Mouse (Mus musculus): ENCODE measurements around the gene Cacna1e.

Gene Cacna1e

DNA sequence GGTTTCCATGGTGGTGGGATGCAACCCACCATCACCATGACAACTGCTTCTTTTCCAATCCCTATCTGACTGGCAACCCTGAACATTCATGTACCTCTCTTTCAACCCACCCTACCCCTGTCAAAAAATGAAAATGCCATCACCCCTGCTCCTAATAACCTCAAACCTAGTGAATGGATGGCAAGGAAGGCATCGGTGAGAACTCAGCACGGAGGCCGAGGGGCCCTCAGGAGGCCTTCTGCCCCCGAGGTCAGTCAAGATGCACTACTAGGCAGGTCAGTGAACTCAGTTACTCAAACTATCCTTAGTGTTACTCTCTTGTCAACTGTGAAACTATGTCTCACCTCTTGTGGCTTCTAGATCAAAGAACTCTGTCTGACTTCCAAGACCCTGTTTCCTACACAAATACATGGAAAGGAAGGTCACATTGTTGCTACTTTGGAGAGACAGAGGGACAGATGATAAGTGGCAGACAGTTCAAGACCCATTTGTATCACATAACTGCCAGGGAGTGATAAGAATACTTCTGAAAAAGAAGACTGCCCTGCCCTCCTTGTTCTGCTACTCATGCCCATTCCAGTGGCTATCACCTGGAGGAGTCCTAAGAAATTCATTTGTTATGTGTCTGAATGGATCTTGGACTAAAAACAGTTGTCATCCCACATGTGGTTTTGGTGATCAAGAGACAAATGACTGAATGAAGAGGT lies 176.6 kb downstream of the Cacna1e start:
- no peak for DNase-seq (ENCODE audit: low spot score)

DNA sequence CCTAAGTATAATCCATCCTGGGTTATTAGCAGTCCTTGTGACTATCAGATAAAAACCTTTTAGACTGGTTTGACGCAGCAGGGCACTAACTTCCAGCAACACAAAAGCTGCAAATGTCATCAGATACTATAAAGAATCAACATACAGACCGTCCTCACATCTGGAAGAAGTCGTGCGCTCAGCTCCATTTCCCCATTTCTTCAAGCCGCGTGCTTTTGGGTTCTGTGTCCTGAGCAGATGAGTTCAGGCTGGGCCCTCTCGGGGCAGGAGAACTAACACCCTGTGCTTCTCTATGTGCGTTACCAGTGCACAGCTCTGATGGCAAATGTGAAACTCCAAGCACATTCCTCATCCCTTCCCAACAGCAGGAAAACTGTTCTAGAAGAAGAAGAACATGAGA lies 177.3 kb downstream of the Cacna1e start:
- DNase-seq (ENCODE audit: low spot score) = no peak

DNA sequence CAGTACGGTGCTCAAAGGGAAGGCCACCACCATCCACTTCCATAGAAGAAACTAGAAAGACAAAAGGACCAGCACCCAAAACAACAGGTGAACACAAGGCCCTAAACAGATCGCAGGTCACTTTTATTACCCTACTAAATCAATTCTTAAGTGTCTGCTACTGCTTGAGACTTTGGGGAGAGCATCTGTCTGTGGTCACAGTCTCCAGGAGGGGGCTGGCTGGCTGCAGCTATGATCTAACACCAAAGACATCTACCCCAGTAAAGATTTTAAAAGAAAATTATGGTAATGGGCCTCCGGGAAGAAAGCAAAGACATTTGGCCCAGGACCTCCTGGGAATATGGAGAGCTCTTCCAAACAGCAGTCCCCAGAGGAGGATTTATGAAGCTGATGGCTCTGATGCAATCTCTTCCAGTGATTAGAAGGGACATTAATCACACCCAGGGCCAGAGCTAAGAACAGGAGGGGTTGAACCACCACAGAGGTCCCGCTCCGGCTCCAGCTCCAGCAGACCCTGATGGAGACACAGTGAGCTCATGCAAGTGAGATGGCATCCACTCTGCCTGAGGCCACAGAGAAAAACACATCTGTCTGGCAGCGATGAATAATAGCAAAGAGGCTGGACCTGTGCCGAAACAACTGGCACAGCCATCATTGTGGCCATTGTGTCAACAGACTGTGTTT lies 178.3 kb downstream of the Cacna1e start:
- DNase-seq (ENCODE audit: low spot score) = peak; percentile 11

DNA sequence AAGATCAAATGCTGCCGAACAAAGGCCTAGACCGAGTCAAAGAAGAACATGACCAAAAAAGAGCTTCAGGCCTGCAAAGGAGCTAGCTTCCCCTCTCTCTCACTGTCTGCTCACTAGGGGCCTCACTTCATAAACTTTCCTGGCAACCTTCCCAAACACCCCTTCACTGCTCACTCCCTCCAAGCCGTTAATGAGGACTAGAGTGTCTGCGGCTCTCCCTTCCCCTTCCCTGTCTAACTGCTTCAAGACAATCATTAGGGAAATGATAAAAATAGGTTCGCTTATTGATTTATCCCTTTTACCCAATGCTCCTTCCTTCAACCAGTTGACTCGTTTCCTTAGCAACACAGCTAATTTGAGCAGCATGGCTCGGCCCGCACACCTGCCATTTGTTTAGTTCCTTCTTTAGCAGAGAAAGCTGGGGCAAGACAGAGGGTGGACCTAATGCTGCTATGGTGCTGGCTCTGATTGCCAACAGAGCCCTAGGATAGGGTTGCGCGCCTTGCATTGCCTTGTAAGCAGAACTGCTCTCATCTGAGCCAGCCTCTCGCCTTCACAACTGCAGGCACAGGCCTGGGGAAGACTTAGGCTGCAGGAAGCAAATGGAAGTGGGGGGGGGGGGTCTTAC lies 179.6 kb downstream of the Cacna1e start:
- DNase-seq (ENCODE audit: low spot score) = peak; percentile 29

DNA sequence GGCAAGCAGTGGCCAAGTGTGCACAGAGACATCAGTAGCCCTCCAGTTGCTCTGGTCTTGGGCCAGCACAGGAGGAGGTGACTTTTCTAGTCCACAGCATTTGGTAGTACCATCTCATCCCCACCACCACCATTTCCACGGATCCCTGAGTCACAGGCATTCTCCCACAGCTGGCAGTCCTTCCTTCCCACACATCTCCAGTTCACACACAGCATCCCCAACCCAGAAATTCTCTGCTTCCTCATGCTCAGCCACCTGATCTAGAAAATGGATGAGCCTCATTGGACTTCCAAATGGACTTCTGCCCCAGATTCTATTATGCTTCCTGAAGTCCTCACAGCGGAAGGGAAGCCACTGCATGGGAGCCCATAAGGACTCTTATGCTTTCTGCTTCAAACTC lies 181.7 kb downstream of the Cacna1e start:
- DNase-seq (ENCODE audit: low spot score) = no peak

DNA sequence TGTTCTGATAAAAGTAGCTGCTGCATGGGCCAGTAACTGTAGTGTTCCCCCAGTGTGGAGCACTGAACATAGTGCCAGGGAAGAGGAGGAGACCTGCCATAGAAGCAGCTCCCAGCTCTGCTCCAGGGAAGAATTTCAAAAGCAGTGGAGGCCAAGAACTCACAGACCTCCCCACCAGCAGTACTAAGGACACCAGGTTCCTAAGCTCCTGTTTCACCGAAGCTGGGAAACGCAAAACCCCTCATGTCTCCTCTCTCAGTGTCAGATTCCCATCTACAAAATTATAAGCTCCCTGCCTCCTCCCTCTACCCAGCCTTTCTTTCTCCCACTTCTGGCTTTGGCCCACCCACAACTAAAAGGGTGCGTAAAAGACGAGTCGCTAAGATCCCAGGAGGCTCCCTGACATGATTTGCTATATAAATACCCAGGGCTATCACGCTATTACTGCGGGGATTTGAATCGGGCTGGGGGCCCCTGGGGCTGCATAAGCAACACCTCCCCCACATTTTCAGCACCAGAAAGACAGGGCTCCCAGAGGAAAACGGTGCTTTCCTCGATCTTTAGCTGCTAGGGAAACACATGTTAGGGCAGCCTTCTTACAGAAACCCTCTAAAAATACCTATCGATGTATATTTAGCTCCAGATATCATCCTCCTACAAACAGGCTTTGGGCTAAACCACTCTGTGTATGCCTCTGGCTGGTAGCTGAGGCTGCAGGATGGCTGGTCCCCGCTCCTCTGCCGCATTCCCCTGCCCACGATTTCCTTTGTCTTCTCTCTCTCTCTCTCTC lies 195.2 kb downstream of the Cacna1e start:
- no peak for DNase-seq (ENCODE audit: low spot score)

DNA sequence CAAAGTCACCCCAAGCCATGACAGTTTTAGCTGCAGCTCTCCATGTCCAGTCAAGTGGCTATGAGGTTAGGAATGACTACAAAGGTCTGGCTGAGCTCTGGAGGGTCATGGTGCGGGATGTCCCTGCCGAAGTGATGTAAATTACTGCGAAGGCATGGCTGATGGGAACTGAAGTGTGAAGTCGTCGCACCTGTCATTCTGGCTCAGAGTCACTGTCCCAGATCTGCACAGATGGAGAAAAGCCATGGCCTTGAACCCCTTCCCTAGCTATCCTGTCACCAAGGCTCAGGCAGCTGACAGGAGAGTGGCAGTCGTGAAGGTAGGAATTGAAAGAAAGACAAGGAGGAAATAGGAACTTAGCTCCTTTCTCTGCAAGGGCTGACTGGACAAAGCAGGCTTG lies 197.4 kb downstream of the Cacna1e start:
- no peak for DNase-seq (ENCODE audit: low spot score)

DNA sequence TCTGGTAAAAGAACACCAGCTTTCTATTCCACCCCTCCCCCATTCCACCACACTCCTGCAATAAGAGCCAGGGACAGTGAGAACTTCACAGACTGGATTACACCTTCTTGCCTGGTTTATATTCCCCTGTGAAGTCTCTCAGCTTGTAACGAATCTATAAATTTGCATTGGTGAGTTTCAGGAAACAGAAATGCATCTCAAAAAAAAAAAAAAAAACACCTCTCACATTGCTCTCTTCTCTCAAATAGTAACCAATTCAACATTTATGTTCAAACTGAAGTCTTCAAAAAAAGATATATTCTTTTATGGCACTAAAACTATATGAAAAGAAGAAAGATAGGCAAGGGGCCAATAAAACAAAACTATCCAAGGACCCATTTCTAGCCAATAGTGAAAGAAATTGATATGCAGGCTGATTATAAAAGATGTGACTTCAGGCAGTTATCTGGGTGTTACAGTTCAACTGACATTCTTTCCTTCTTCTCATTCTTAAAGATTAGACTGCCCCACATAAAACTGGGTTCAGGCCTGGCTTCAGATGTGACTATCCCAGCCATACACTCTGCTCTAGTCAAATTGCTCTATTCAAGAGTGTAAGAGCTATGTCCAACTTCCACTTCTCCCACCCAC lies 200.7 kb downstream of the Cacna1e start:
- DNase-seq (ENCODE audit: low spot score) = no peak

DNA sequence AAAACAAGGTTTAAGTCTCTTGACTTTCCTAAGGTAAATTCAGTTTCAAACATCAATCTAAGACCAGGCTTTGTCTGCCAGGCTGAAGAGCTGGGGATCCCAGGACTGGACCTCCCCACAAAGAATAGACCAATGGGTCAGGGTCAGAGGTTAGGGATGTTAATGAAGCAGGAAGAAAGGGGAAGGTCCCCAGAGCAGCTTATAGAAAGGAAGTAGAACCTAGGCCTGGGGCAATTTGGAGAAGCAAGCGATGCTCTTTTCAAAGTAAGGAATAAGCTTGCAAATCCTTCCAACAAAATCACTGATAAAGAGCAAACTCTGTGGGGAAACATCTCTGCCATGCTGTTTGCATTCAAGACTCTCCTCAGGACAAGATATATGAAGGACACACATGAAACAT lies 205.3 kb downstream of the Cacna1e start:
- peak; percentile 28 for DNase-seq (ENCODE audit: low spot score)

DNA sequence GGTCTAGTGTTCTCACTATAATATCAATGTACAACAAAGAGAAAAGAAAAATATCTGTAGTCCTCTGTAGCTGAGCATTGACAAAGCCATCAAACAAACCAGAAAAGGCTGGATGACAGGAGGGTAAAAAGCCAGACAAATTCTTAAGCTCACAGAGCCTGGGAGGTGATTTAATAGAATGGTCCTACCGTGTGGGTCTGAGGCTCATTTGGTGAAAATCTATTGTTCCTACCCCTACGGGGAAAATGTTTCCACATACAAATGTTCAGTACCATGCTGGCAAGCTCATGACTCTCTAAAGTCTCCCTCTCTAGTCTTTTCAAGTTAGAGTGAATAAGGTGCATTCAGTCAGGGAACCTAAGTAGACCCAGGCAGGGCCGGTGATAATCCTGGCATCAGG lies 206.2 kb downstream of the Cacna1e start:
- DNase-seq (ENCODE audit: low spot score) = no peak

DNA sequence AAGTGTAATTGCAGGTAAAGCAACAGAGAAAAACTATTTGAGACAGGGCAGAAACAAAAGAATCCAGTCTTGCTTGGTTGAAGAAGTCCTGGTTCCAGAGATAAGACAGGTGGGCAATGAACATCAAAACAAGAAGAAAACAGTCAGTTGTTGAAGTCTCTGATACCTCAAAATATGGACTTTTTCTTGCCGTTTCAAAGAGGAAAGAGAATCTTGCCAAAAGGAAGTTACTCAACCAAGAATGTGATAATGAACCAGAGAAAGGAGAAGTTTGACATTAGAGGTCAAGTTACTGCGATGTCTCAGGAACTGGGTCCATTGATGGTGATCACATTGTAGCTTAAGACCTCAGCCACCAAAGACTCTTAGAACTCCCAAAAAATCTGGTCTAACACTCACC lies 206.6 kb downstream of the Cacna1e start:
- DNase-seq (ENCODE audit: low spot score) = no peak

DNA sequence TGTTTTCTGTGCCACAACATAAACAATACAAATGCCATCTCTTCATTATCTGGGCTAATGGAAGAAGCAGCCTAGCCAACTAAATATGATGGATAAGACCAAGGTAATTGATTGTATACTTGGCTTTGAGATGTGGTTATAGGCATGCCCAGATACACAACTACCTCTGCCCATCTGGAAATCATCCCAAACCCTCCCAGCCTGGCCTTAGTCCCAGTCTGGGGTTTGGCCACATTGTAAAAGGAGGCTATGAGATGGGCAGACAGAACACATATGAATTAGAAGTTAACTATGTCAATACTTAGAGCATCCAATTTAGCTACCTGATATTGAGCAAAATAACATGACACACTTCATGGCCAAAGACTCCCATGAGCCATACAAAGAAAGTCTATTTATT lies 220.6 kb downstream of the Cacna1e start:
- DNase-seq (ENCODE audit: low spot score) = no peak

DNA sequence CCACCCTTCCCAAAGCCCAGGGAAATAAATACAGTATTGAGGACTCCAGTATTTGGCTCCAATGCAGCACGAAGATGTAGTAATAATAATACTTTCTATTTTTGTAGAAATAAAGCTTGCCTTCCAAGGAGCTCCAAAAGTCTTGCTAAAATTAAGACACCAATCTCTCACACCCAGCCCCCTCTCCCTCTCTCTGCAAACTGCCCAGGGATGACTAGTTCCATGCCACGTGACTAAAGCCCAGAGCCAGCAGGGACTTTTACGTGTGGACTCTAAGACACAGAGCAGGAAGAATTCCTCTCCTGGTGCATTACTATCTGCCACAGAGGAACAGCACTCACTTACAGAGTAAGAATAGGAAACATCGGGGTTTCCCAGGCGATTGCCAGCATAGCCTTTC lies 222.3 kb downstream of the Cacna1e start:
- DNase-seq (ENCODE audit: low spot score) = no peak

DNA sequence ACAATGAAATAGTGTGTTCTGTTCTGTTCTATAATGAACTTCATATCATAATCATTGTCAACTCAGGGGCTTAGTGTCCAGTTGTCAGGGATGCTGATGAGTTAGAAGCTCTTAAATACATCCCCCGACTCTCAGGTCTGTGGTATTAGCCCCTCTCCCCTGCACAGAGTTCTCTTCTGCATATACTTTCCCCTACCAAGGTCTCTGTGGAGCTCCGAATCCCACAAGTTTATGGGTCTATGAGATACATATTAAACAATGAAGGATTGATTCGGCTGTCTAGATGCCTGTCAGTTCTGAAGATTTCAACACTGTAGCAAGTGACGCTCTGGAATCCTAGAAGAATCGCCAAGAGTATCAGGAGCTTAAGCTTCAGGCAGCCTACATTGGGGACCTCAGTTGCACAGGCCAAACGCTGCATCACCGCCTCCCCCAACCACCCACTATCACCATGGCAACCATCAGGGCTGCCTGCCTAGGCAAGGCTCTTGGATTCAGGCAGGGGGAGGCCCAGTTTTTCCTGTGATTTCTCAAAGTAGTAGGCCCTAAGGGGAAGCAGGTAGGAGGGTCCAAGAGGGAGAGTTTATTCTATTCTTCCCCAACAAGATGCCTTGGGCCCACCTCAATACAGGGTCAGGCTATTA lies 223.0 kb downstream of the Cacna1e start:
- peak; percentile 66 for DNase-seq (ENCODE audit: low spot score)

DNA sequence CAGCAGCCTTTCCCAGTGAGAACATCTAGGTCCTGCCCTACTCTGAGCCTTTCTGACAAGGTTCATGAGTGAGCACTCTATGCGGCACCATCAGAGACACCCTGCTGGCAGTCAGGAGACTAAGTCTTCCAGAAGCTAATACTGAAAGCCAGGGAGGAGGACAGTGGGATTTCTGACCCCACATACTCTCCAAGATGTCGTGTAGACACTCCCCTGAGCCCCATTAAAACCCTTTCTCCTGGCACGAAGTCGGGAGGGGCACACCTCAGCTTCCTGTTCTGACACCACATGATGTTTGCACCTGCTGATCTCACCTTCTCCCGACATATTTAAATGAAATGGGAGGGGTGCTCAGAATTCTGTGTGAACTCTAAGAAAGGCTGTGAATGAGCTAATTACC lies 226.9 kb downstream of the Cacna1e start:
- no peak for DNase-seq (ENCODE audit: low spot score)

DNA sequence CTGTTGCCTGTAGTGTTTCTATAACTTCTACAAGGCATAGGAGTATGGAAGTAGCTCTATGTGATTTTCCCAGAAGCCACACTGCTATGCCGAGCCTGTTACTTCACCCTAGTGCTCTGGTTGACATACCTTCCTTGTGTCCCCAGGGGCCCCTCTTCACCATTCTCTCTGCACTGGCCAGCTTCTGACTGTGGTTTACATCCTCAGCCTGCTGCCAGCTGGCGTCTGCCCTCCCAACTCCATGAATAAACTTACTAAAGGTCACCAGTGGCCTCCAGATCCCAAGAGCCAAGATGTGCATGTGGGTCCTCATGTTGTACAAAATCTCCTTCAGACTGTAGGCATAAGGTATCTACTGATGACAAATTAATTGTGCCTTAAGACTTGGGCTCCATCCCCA lies 230.3 kb downstream of the Cacna1e start:
- no peak for DNase-seq (ENCODE audit: low spot score)

DNA sequence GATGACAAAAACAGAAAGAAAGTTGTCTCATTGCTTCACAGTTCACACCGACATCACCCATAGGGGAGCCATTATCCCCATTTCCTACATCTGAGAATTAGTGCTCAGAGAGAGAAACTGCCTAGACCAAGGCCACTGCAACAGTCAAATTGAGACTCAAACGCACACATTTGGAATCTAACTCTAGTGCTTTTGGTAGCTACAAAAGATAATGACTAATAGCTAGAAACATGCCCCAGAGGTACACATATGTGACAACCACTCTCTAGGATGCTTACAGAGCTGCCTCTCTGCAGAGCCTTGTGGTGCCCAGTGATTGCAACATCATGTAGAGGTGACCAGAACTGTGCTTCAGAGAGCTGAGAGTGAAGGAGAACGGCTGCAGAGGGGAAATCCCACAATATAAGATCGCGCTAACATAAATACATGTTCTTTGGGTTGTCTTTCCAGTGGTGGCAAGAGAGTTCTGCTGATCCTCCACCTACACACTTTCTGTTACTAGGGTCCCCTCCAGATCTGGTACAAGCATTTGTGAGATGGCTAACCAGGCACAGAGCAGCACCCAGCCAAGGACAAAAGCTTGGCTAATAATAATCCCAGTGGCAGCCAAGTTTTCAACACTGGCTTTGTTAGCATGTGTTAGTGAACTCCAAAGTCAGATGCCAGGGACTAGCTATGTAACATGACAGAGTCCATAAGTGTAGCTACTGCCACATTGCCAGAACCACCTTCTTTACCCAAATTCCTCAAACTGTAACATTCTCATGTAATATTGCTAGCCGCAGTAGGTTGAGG lies 237.9 kb downstream of the Cacna1e start:
- no peak for DNase-seq (ENCODE audit: low spot score)

DNA sequence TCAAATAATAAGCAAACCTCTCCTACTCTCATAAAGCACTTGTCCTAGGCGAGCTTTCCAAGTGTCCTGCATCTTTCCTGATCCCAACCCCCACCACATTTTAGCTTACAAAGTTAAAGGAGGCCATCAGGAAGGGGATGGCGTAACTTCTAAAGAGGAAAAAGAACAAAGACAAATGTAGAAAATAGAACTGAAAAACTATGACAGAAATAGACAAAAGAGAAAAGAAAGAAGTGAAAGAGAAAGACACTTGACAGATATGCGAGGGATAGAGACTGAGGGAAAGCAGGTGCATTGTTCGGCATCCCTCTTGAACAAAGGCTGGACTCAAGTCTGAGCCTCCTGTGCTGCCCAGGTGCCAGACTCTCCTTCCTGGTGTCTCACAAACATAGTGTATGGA lies 246.5 kb downstream of the Cacna1e start:
- no peak for DNase-seq (ENCODE audit: low spot score)

DNA sequence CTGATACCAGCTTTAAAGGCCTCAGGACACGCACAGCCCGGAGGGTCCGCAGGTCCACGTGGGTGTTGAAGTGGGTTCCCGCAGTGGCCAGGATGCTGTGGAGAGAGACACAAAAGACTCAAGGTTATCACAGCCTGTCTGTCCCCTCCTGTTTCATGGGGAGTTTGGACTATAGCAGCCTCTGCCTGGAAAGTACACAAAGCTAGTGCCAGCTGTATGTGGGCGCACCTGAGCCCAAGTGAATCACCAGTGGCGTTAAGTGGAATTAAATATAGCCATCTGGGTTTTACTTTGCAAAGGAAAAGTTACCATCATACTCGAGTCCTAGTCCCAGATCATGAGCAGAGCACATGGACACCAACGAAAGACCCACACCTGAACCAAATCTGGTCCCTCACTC lies 248.5 kb downstream of the Cacna1e start:
- no peak for DNase-seq (ENCODE audit: low spot score)

DNA sequence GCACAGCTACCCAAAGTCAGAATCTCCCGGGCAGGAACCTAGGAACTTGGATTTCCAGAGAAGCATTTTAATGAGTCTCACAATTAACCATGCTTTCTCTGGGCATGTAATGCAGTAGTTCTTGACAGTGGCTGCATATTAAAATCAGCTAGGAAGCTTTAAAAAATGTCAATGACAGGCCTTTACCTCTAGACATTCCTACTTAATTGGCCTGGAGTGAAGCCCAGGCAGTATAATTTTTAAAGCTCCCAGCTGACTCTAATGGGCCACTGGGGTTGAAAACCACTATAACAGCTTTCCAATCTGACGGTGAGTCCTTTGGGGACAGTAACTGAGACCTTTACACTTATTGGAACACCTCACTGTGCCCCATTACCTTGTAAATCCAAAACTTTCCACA lies 251.4 kb downstream of the Cacna1e start:
- DNase-seq (ENCODE audit: low spot score) = no peak

Measured in embryo, embryonic 10 days (tissue).